Mouse (Mus musculus) thymus, postnatal 10 days (tissue): ENCODE data around the gene Ube2e2.
A peak's percentile ranks its signal among the peaks of the same experiment; 100 is the strongest.
"Not testable (repeated sequence)": the region's sequence is repeated elsewhere in the genome, so short reads cannot be mapped to it uniquely, and the experiment has no call there.

Experiments used
- DNase-seq, 2 experiments: peaks; one replicate each; pipeline ENCODE4 v3.0.0; 2021; ENCODE audit warnings: low spot score in 2 of 2

Ube2e2 gene

GRCm38 (mm10) chr14:18754001-18754400, 140.1 kb downstream of the Ube2e2 start:
- DNase-seq = no peak

GRCm38 (mm10) chr14:18731154-18731553, 162.9 kb downstream of the Ube2e2 start:
- DNase-seq = no peak

- no peak for DNase-seq
Measured at GRCm38 (mm10) chr14:18720601-18721591, 173.2 kb downstream of the Ube2e2 start.

GRCm38 (mm10) chr14:18716970-18717369, 177.1 kb downstream of the Ube2e2 start:
- no peak for DNase-seq

- no peak for DNase-seq
Measured at GRCm38 (mm10) chr14:18715529-18715928, 178.5 kb downstream of the Ube2e2 start.

- no peak for DNase-seq
Measured at GRCm38 (mm10) chr14:18697662-18698225, 196.3 kb downstream of the Ube2e2 start.

GRCm38 (mm10) chr14:18696418-18696817, 197.6 kb downstream of the Ube2e2 start:
- DNase-seq = not testable (repeated sequence)

GRCm38 (mm10) chr14:18678121-18678836, 215.8 kb downstream of the Ube2e2 start:
- no peak for DNase-seq

GRCm38 (mm10) chr14:18670712-18671111, 223.4 kb downstream of the Ube2e2 start:
- DNase-seq = no peak

GRCm38 (mm10) chr14:18669301-18669935, 224.6 kb downstream of the Ube2e2 start:
- no peak for DNase-seq

- not testable (repeated sequence) for DNase-seq
Measured at GRCm38 (mm10) chr14:18668309-18668708, 225.8 kb downstream of the Ube2e2 start.

GRCm38 (mm10) chr14:18667755-18668154, 226.3 kb downstream of the Ube2e2 start:
- DNase-seq = no peak

GRCm38 (mm10) chr14:18666251-18666650, 227.8 kb downstream of the Ube2e2 start:
- no peak for DNase-seq

- DNase-seq = peak; percentile 77 to 83
Measured at GRCm38 (mm10) chr14:18665267-18666024, 228.6 kb downstream of the Ube2e2 start.

- no peak for DNase-seq
Measured at GRCm38 (mm10) chr14:18663666-18664065, 230.4 kb downstream of the Ube2e2 start.

GRCm38 (mm10) chr14:18657777-18658753, 236.0 kb downstream of the Ube2e2 start:
- no peak for DNase-seq

- no peak for DNase-seq
Measured at GRCm38 (mm10) chr14:18649123-18649675, 244.9 kb downstream of the Ube2e2 start.

GRCm38 (mm10) chr14:18641656-18642055, 252.4 kb downstream of the Ube2e2 start:
- no peak for DNase-seq

- DNase-seq = no peak
Measured at GRCm38 (mm10) chr14:18638753-18639456, 255.2 kb downstream of the Ube2e2 start.
